Mouse (Mus musculus) spleen, embryonic (tissue): ENCODE data around the gene Wnt1.
"Not testable (repeated sequence)": the region's sequence is repeated elsewhere in the genome, so short reads cannot be mapped to it uniquely, and the experiment has no call there.

ENCODE experiments used
- CTCF ChIA-PET: fragments of 350-600 bp; sonication (Branson Sonifier 250); formaldehyde crosslinking; loops from one replicate; lab custom pipeline; 2022; lab: Charles Lee

Wnt1 gene

DNA sequence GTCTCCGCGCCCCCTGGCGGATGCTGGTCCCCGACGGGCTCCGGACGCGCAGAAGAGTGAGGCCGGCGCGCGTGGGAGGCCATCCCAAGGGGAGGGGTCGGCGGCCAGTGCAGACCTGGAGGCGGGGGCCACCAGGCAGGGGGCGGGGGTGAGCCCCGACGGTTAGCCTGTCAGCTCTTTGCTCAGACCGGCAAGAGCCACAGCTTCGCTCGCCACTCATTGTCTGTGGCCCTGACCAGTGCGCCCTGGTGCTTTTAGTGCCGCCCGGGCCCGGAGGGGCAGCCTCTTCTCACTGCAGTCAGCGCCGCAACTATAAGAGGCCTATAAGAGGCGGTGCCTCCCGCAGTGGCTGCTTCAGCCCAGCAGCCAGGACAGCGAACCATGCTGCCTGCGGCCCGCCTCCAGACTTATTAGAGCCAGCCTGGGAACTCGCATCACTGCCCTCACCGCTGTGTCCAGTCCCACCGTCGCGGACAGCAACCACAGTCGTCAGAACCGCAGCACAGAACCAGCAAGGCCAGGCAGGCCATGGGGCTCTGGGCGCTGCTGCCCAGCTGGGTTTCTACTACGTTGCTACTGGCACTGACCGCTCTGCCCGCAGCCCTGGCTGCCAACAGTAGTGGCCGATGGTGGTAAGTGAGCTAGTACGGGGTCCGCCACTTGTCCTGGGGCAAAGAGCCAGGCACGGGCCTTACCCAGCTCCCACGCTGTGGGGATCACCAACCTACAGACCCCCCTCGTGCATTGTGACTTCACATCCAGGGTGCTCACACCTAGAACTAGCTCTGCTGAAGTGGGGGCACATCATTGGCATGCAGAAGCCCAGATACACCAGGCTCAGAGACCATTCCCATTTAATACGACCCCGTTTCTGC is at the start of gene Wnt1:
Gene Wnt1, plus strand, starts transcription at position 197 of the 875 bp plus-strand sequence.
- CTCF ChIA-PET: interaction anchor here (0.6 to 0.7 kb wide), 2 partner anchors 33 to 218 kb away, joined by 4 to 7 read pairs; no protein-coding TSS in a partner anchor

DNA sequence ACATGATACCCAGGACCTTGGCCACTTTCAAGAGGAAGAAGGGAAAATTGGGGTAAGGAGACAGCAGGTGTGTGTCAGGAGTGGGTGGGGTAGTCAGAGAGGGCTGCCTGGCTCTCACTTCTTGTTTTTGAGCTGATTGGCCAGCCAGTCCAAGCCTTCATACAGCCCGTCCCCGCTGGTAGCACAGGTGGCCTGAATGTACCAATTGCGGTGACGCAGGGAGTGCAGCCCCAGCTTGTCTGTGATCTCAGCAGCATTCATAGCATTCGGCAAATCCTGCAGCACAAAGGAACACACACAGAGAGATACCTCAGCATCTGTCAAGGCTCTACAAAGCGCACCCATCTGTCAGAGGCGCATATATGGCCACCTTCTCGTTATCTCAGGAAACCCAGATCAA is 49.4 kb upstream of the Wnt1 start:
- CTCF ChIA-PET: interaction anchor here (0.6 kb wide), 1 partner anchor 1019 kb away, joined by 19 read pairs; no protein-coding TSS in a partner anchor

DNA sequence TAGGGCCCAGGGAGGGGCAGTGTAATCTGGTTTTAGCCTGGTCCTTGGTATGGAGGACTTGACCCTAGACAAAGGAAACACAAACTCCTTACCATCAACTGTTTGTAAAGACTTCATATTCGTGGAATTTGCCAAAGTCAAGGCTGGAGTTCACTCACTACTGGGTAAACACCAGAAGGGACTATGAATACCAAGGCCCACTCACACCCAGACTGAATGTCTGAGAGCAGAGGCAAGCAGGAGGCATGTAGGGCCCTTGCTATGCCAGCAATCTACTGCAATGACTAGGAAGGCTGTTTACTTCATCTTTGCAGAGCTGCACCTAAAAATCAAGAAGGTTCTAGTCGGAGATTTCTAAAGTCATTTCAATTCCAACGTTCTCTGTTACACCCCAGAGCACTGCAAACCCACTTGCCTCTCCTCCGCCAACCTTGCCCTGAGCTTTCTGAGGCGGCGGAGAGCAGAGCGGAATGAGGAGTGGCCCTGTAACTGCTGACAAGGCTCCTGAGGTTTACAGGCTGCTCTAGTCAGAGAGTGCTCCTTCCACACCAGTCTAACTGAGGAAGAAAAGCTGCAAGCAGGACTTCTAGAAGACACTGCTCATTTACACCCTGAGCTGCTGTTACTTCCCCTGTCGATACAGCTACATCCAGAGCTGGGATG is 46.8 kb upstream of the Wnt1 start:
- CTCF ChIA-PET: no interaction called here

DNA sequence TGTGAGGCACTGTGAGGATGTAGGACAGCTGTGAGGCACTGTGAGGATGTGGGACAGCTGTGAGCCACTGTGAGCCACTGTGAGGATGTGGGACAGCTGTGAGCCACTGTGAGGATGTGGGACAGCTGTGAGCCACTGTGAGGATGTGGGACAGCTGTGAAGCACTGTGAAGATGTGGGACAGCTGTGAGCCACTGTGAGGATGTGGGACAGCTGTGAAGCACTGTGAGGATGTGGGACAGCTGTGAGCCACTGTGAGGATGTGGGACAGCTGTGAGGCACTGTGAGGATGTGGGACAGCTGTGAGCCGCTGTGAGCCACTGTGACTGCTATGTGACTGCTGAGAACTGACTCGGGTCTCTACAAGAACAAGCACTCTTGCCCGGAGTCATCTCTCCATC is 45.8 kb upstream of the Wnt1 start:
- CTCF ChIA-PET: not testable (repeated sequence)

DNA sequence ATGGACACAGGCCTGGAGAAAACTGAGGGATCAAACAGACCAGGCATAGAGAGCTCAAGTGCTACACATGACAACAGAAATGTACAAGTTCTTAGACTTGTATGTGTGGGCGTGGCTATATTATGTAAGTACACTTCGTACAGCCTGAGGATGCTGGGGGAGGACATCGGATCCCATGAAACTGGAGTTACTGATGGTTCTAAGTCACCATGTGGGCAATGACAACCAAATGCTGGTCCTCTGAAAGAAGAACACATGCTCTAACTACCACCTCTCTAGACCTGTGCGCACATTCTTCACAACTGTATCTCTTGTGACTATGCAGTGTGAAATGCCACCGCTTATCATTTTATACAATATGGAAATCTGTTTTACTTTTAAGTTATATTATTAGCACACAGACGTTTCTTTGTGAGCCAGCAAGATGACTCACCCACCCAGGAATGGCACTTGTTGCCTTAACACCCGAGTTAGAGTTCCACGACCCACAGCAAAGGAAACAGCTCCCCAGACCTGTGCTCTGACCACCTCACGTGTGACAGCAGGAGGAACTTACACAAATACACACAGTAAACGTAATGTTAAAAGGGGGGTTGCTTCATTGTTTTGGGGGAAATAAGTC is 43.2 kb upstream of the Wnt1 start:
- CTCF ChIA-PET: interaction anchor here (0.6 kb wide), 1 partner anchor 19 kb away, joined by 5 read pairs; no protein-coding TSS in a partner anchor

DNA sequence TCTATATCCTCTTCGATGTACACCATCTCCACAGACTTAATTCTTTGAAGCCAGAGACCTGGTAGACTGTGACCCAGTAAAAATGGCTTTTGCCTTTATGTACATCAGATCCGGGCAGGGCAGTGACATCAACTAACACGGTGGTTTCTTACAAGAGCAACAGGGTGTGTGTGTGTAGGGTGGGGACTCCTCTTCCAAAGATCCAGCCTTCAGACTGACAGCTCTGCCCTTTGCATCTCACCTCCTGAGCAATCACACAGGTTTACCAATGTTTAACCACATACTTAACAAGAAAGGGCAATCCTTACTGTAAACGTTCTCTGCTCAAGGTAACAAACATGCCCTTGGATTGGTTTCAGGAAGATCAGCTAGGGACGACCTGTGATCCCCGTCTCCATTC is 42.4 kb upstream of the Wnt1 start:
- CTCF ChIA-PET: interaction anchor here (0.6 kb wide), 1 partner anchor 20 kb away, joined by 5 read pairs; no protein-coding TSS in a partner anchor

DNA sequence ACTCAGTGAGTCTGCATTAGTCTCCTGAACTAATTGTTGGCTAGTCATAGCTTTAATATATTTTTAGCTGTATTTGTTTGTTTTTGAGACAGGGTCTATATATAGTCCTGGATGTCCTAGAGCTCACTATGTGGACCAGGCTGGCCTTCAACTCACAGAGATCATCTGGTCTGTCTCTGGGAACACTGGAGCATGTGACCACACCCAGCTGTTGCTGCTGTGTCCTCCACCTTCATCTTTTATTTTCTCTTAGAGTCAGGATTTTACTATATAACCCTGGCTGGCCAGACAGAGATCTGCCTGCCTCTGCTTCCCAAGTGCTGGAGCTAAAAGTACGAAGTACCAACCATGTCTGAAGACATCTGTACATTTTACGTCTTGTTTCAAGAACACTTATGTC is 40.6 kb upstream of the Wnt1 start:
- CTCF ChIA-PET: no interaction called here

DNA sequence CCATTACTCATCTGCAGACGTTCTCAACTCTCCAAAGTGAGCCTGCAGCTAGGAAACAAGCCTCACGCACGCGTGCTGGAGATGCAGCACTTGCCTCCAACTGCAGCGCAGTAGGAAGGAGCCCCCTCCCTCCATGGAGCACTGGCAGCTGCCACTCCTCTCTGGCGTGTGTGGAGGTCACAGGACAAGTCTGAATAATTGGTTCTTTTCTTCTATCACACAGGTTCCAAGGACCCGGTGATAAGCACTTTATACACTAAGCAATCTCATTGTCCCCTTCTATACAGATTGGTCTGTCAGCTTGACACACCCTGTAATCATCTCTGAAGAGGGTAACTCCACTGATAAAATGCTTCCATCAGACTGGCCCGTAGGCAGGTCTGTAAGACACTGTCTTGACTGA is 36.6 kb upstream of the Wnt1 start:
- CTCF ChIA-PET: no interaction called here

DNA sequence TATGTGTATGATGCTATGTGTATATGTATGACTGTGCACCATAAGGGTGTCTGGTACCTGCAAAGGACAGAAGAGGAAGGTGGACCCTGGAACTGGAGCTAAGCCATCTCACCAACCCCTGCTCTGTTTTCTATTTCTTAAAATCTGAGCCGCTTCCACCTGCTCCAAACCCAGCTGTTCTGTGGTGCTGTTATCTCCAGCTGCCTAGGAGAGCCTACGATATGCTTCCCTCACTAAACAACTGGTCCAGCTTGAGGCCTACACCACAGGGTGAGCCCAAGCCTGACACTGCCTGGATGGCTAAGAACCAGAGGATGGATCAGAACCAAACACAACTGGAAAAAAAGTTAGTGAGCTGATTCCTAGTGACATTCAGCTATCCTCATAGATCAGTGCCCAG is 35.5 kb upstream of the Wnt1 start:
- CTCF ChIA-PET: no interaction called here

DNA sequence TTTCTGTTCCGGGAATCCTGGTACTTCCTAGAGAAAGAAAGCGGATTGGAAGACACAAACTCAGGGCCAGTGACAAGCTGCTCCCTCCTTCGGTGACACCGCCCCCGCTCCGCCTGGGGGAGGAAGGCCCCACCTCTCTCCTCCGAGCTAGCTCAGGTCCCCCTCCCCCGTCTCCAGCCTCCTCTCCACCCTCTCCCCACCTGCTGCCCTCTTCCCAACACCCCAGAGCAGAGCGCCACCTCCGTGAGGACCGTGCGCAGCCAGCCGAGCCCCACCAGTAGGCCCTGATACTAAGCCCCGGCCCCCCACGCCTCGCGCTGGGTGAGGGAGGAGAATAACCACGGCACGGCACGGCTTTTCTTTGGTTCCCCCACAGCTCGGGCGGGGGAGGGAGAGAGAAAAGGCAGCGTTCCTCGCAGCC is 27.4 kb upstream of the Wnt1 start:
- CTCF ChIA-PET: no interaction called here

DNA sequence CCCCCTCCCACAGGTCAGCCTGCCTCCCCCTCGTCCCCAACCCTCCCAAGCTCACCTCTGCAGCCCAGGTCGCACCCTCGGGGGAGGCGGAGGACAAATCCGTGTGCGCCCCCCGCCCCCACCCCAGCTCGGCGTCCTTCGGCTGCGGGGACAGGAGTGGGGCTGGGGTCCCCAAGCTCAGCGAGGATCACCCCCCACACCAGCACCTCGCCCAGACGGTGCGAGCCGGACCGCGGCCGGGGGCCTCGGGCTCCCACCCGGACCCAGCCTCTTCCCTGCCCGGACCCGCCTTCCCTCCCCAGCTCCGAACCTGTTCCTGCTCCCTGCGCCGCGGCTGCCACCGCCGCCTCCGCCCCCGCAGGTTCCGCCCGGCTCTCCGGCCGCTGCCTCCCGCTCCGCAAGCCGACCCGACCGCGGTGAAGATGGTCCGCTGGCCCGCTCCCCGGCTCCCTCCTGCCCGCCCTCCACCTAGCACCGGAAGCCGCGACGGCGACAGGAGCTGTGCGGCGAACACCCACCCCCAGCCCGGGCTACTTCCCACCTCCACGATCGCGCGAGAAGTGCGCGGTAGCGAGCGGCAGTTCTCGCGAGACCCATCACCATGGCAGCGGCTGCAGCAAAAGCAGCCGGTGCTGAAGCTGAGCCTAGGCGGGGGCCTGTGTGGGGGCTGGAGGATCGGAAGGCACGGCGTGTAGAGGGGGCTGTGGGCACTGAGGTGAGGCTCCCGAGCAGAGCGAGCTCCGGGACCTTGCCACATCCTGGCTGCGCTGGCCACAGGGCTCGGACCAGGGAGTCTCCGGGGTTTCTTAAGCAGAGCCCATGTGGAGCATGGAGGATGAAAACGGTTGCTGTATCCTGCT is 26.8 kb upstream of the Wnt1 start, which contains the start of gene Arf3:
Gene Arf3, minus strand, starts transcription at position 545 of the 860 bp plus-strand sequence.
- CTCF ChIA-PET: no interaction called here

DNA sequence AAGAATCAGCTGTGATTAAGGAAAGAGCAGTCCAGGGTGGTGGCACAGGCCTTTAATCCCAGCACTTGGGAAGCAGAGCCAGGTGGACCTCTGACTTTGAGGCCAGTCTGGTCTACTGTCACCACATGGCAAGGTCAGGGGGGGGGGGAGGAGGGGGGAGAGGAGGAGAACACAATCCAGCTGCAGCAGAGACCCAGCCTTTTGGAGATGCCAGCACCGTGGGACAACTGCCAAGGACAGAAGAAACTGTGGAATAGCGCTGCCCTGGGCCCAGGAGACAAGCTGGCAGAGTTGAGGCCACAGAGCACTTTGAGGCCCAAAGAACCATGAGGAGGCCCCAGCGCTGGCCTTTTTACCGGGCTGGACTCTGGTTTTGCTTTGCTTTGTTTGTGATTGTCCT is 23.7 kb upstream of the Wnt1 start:
- CTCF ChIA-PET: interaction anchor here (0.6 kb wide), 1 partner anchor 55 kb away, joined by 5 read pairs; no protein-coding TSS in a partner anchor

DNA sequence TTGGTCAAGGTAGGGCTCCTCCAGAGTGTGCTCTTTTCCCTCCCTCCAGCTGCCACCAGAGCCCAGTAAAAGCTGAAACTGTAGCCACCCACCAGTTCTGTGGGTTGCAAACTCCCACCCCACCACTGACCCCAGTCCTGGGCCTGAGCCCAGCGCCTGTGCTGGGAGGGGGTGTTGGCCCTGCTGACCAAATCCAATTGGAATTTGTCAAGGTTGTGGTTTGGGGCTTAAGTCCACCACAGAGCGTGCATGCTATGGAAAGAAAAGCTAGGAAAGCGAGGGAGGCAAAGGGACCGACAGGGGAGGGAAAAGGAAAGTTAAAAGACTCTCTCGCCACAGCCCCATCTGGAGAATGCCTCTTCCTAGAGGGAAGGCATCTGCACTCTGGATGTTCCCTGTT is 21.4 kb upstream of the Wnt1 start:
- CTCF ChIA-PET: no interaction called here

DNA sequence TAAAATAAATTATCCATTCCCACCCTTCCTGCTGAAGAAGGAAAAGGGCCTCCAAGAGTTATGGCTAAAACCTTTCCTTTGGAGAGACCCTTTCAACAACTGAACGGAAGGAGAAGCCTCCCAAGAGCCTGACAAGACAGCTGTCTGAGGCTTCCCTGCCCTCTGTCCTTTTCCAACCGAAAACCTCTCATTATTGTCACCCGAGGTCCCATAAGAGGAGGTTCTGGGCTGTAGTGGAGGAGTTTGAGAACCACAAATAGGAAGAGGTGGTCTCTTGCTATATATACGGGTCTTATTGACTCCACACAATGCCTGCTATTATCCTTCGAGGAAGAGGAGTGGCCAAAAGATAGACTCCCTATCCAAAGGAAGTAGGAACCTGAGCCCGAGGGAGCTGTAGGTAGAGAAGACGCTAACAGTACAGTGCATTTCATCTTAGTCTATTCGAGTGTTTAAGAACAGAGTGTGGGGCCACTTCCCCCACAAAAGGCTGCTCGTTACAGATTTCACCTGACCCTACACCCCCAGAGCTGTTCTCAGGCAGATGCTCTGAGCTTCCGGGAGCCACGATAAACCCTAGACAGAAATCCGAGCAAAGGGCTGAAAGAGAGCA is 17.7 kb upstream of the Wnt1 start:
- CTCF ChIA-PET: no interaction called here

DNA sequence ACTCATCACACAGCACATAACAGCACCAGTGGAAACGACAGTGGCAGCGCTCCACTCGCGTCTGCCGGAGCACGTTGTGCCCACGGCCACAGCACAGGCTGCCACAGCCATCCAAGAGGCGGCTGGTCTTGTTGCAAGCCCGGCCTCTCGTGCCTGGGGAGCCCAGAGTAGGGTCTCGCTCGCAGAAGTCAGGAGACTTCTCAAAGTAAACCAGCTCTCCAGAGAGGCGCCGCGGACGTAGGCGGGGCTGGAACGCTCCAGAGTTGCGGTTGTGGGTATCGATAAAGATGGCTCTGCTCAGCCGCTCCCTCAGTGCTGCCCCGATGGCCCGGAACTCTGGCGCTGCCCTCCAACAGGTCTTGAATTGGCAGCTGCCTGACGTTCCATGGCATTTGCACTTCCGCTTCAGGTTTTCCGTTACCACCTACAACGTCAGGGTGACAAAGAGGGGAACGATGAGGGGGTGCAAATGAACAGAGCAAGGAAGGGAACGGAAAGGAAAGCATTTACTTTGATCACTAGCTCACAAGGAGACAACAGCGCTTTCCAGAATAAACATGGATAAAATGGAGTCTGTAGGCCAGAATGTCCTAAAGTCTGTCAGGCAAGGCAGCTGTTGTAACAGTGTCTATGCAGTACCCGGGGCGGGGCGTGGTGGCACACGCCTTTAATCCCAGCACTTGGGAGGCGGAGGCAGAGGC is 17.0 kb upstream of the Wnt1 start:
- CTCF ChIA-PET: interaction anchor here (0.5 kb wide), 1 partner anchor 725 kb away, joined by 3 read pairs; no protein-coding TSS in a partner anchor

DNA sequence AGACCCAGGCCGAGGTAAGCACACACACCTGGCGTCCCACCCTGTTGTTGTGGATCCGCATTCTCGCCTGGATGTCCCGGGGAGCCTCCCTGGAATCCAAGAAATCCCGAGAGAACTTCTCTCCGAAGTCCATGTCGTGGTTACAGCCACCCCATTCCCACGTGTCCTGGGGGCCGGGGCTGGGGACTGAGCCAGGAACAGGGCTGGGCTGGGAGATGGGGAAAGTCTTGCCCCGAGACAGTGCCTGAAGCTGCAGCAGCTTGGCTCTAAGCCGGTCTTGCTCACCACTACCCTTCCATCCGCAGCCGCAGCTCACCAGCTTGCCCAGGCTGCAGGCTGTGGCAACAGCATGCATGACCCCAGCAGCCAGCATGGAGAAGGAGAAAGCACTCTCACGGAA is 15.6 kb upstream of the Wnt1 start:
- CTCF ChIA-PET: no interaction called here

DNA sequence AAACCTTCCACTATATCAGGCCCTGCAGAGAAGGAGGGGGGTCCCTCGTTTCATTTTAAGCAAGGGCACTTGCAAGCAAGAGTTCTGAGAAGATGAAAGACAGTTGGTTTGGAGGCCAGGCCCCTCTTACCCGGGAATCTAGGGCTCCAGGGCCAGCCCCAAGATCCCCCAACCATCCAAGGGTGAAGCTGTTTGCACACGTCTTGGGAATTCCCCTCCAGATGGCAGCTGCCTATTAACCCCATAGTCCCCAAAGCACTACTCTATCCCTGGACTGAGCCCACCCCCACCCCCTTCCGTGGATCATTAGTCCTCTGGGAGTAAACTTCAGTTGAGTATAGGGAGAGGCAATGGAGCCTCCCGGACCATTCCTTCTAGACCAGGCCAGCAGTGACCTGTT is 14.1 kb upstream of the Wnt1 start:
- CTCF ChIA-PET: interaction anchor here (0.5 to 0.7 kb wide), 2 partner anchors 258 to 1876 kb away, joined by 3 to 5 read pairs; no protein-coding TSS in a partner anchor

DNA sequence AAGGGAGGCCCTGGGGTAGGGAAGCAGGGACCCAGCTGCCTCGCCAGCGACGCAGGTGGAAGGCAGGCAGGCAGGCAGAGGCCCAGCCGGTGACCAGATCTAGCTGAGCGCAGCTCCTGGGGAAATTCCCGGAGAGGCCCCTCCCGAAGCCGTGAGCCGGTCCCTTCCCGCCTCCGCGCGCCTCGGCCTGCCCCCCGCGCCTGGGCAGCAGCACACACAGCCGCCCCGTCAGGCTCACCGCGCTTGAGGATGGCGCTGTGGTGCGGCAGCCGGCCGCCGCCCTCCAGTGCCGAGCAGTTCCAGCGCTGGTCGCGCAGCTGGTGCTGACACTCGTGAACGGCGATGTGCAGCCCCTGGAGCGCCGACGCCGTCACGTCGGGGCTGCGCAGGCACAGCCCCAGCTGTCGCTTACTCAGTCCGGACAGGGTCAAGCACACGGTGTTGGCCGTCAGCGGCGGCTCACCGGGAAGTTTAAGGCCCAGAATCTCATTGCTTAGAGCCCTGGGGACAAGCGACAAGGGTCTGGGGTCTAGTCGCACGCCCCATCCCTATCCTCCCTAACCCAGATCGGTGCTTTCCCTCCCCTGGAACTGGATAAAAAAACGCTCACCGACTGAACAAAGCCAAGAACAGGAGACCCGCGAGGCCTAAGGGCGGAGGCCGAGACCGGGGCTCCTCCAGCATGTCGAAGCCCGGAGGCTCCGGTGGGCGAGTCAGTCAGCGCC is 13.2 kb upstream of the Wnt1 start:
- CTCF ChIA-PET: interaction anchor here (0.8 kb wide), 1 partner anchor 376 kb away, joined by 9 read pairs; no protein-coding TSS in a partner anchor

DNA sequence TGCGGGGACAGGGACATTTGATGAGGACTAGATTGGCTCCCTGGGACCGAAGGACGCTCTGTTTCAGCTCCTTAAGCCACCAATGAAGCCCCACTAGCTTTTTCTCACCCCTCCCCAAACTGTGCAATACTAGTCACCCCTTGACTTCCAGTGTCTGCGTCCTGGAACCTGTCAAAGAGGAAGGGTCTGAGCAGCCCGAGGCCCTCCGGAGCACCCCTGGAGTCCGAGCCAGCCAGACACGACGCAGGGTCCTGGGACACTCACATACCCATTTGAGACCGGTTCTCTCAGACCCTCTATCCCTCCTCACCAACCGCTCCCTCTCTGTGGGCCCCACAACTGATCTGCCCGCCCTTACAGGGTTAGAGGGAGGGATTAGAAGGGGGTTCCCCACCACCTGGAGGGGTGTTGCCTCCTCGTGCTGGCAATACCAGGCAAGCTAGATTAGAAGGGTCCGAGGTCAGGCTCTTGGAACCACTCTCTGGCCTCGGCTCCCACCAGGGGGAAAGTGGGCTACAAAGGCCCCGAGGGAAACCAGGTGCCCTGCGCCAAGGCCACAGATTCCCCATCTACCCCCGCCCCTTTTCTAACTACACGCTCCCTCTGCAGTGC is 12.5 kb upstream of the Wnt1 start:
- CTCF ChIA-PET: no interaction called here
